Mouse (Mus musculus): ENCODE results near the gene Focad.
A peak's percentile ranks its signal among the peaks of the same experiment; 100 is the strongest.

Gene Focad

GRCm38 (mm10) chr4:88395717-88396116, 301.3 kb downstream of the Focad start:
- no peak for DNase-seq (ENCODE audit: low spot score in 2 of 2)

- DNase-seq (ENCODE audit: low spot score in 2 of 2), result no peak
Observed at GRCm38 (mm10) chr4:88396995-88397521, 302.6 kb downstream of the Focad start.

GRCm38 (mm10) chr4:88400302-88400991, 306.0 kb downstream of the Focad start:
- no peak for DNase-seq (ENCODE audit: low spot score in 2 of 2)

GRCm38 (mm10) chr4:88400992-88401313, 306.5 kb downstream of the Focad start:
- DNase-seq (ENCODE audit: low spot score in 2 of 2), result no peak

- no peak for DNase-seq (ENCODE audit: low spot score in 2 of 2)
Observed at GRCm38 (mm10) chr4:88402884-88403283, 308.5 kb downstream of the Focad start.

- DNase-seq (ENCODE audit: low spot score in 2 of 2), result peak; percentile 35 to 72
Observed at GRCm38 (mm10) chr4:88406887-88407696, 312.7 kb downstream of the Focad start.

GRCm38 (mm10) chr4:88409279-88409678, 314.9 kb downstream of the Focad start:
- DNase-seq (ENCODE audit: low spot score in 2 of 2), result no peak

GRCm38 (mm10) chr4:88412331-88412730, 317.9 kb downstream of the Focad start:
- DNase-seq (ENCODE audit: low spot score in 2 of 2), result no peak

GRCm38 (mm10) chr4:88415017-88415416, 320.6 kb downstream of the Focad start:
- DNase-seq (ENCODE audit: low spot score in 2 of 2), result no peak

GRCm38 (mm10) chr4:88419378-88419777, 324.9 kb downstream of the Focad start:
- DNase-seq (ENCODE audit: low spot score in 2 of 2), result no peak

GRCm38 (mm10) chr4:88424563-88424962, 330.1 kb downstream of the Focad start:
- DNase-seq (ENCODE audit: low spot score in 2 of 2), result no peak

- DNase-seq (ENCODE audit: low spot score in 2 of 2), result no peak
Observed at GRCm38 (mm10) chr4:88427630-88428239, 333.3 kb downstream of the Focad start.

- DNase-seq (ENCODE audit: low spot score in 2 of 2), result no peak
Observed at GRCm38 (mm10) chr4:88432412-88433024, 338.1 kb downstream of the Focad start.

GRCm38 (mm10) chr4:88436593-88437165, 342.2 kb downstream of the Focad start:
- DNase-seq (ENCODE audit: low spot score in 2 of 2), result no peak

GRCm38 (mm10) chr4:88437166-88437565, 342.7 kb downstream of the Focad start:
- DNase-seq (ENCODE audit: low spot score in 2 of 2), result no peak

GRCm38 (mm10) chr4:88437917-88438316, 343.5 kb downstream of the Focad start:
- no peak for DNase-seq (ENCODE audit: low spot score in 2 of 2)

GRCm38 (mm10) chr4:88438326-88438989, 344.0 kb downstream of the Focad start, which contains the start of gene Hacd4:
Hacd4 (minus strand) TSS chr4:88438928.
- peak in 1 of 2 experiments; percentile 56 for DNase-seq (ENCODE audit: low spot score in 2 of 2)

GRCm38 (mm10) chr4:88438990-88439329, 344.5 kb downstream of the Focad start:
- DNase-seq (ENCODE audit: low spot score in 2 of 2), result no peak

- DNase-seq (ENCODE audit: low spot score in 2 of 2), result no peak
Observed at GRCm38 (mm10) chr4:88439669-88440123, 345.3 kb downstream of the Focad start.

GRCm38 (mm10) chr4:88440814-88441213, 346.4 kb downstream of the Focad start:
- no peak for DNase-seq (ENCODE audit: low spot score in 2 of 2)

- DNase-seq (ENCODE audit: low spot score in 2 of 2), result no peak
Observed at GRCm38 (mm10) chr4:88448976-88449375, 354.5 kb downstream of the Focad start.

Data from cerebellum, postnatal 4 days (tissue).